Mouse (Mus musculus) neural tube, embryonic 10.5 days (tissue): ENCODE measurements around the gene Eno1.

ENCODE experiments used
- DNase-seq: peaks from one replicate; pipeline ENCODE4 v3.0.0-alpha.2; 2017; ENCODE audit warnings: low spot score; ENCODE audit errors: extremely low spot score

Gene Eno1

GRCm38 (mm10) chr4:150236521-150237481 lies at the start of gene Eno1:
TSS of gene Eno1 (plus strand) at chr4:150236721.
- peak; percentile 100 for DNase-seq

GRCm38 (mm10) chr4:150188236-150188635 lies 48.3 kb upstream of the Eno1 start:
- DNase-seq = no peak

GRCm38 (mm10) chr4:150192199-150192598 lies 44.3 kb upstream of the Eno1 start:
- DNase-seq = no peak

GRCm38 (mm10) chr4:150193915-150194314 lies 42.6 kb upstream of the Eno1 start:
- peak; percentile 64 for DNase-seq

- DNase-seq = no peak
Measured at GRCm38 (mm10) chr4:150198268-150198667, 38.3 kb upstream of the Eno1 start.

GRCm38 (mm10) chr4:150201232-150201631 lies 35.3 kb upstream of the Eno1 start, which contains the start of gene Car6:
TSS of gene Car6 (minus strand) at chr4:150201332.
- no peak for DNase-seq

GRCm38 (mm10) chr4:150202702-150203101 lies 33.8 kb upstream of the Eno1 start:
- DNase-seq = no peak

GRCm38 (mm10) chr4:150204877-150205276 lies 31.6 kb upstream of the Eno1 start:
- DNase-seq = no peak

- no peak for DNase-seq
Measured at GRCm38 (mm10) chr4:150209751-150210150, 26.8 kb upstream of the Eno1 start.

GRCm38 (mm10) chr4:150210306-150210705 lies 26.2 kb upstream of the Eno1 start:
- DNase-seq = no peak

- DNase-seq = no peak
Measured at GRCm38 (mm10) chr4:150211930-150212552, 24.5 kb upstream of the Eno1 start.

GRCm38 (mm10) chr4:150212553-150212971 lies 24.0 kb upstream of the Eno1 start:
- peak; percentile 72 for DNase-seq

GRCm38 (mm10) chr4:150213910-150214309 lies 22.6 kb upstream of the Eno1 start:
- DNase-seq = no peak

GRCm38 (mm10) chr4:150216423-150216822 lies 20.1 kb upstream of the Eno1 start:
- DNase-seq = no peak

GRCm38 (mm10) chr4:150217042-150217554 lies 19.4 kb upstream of the Eno1 start:
- DNase-seq = no peak

GRCm38 (mm10) chr4:150217935-150218334 lies 18.6 kb upstream of the Eno1 start:
- DNase-seq = no peak

GRCm38 (mm10) chr4:150219501-150220292 lies 16.8 kb upstream of the Eno1 start:
- peak; percentile 54 for DNase-seq

GRCm38 (mm10) chr4:150220584-150220983 lies 15.9 kb upstream of the Eno1 start:
- DNase-seq = no peak

- DNase-seq = no peak
Measured at GRCm38 (mm10) chr4:150221017-150221640, 15.4 kb upstream of the Eno1 start.

GRCm38 (mm10) chr4:150223830-150224229 lies 12.7 kb upstream of the Eno1 start:
- no peak for DNase-seq

- DNase-seq = no peak
Measured at GRCm38 (mm10) chr4:150225700-150226099, 10.8 kb upstream of the Eno1 start.
